Mouse (Mus musculus) inflammation-experienced regulatory T-cells, adult 6 months (primary cell): Measurements from ENCODE around the gene Dhrs13. TPM values are rescaled to one million over a fixed set of nuclear protein-coding genes. Genes with fewer than 3 reads are reported as not detected.
"Not testable (repeated sequence)": the region's sequence is repeated elsewhere in the genome, so short reads cannot be mapped to it uniquely, and the experiment has no call there.

Experiments
- ATAC-seq: one replicate; pipeline ENCODE4 v1.8.0; 2017
- polyA plus RNA-seq, 3 experiments: library from polyadenylated mRNA; unstranded; fragments of 100-300 nt; shearing (Covaris generic); gene quantifications; one replicate each; pipeline ENCODE4 v1.2.1; 2017

The Dhrs13 gene
- polyA plus RNA-seq, result 1 to 10 TPM in 2 of 3 experiments, under 1 TPM in 1; 0.94 to 1.8 (median 1.7) TPM

DNA sequence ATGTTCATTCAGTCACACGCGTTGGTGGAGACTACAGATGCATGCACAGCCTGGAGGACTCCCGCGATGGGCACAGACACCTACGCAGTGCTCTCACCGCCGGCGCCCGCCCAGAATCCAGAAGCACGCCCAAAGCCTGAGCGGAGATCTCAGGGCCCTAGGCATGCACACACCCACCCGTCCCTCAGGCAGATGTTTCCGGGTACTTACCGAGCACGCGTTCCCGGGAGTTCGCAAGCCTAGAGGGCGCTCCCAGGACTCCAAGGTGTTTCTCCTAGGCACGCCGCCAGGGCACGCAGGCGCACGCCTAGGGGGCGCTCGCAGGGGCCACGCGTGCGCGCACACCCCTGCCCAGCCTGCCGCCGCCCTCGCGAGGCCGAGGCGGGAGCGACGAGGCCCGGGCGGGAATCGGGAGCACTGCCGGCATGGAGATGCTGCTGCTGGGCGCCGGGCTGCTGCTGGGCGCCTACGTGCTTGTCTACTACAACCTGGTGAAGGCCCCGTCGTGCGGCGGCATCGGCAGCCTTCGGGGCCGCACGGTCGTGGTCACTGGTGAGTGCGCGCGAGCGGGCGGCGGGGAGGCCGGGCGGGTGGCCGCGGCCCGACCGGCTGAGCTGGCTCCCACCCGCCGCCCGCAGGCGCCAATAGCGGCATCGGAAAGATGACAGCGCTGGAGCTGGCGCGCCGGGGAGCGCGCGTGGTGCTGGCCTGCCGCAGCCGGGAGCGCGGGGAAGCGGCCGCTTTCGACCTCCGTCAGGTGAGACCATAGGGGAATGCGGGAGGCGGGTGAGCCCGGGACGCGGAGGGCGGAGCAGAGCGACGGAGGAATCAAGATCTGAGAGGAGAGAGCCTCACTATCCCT is at the start of gene Dhrs13:
TSS of gene Dhrs13 (plus strand) at position 334 of the 862 bp plus-strand sequence.
- ATAC-seq, result peak; percentile 88

DNA sequence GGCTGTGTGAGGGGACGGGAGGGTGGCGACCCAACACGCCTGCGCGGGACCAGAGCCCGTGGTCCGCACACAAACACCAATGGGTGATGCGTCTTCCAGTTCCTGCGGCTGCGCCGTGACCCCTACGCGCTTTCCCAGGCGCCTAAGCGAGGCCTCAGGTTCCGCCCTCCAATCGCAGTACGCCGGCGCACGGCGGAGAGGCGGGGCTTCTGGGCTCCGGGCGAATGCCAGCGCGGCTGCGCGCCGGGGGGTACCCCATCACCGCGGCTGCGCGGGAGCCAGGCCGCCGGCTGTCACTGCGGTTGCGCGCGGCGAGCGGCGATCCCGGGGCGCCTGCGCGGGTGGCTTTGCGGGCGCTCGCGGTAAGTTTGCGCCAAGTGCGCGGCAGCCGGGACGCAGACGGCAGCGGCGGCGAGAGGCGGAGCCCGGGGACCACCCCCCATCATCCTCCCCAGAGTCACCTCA is 49.6 kb upstream of the Dhrs13 start, which contains the start of gene Phf12:
TSS of gene Phf12 (plus strand) at position 314 of the 465 bp plus-strand sequence.
- peak; percentile 77 for ATAC-seq

DNA sequence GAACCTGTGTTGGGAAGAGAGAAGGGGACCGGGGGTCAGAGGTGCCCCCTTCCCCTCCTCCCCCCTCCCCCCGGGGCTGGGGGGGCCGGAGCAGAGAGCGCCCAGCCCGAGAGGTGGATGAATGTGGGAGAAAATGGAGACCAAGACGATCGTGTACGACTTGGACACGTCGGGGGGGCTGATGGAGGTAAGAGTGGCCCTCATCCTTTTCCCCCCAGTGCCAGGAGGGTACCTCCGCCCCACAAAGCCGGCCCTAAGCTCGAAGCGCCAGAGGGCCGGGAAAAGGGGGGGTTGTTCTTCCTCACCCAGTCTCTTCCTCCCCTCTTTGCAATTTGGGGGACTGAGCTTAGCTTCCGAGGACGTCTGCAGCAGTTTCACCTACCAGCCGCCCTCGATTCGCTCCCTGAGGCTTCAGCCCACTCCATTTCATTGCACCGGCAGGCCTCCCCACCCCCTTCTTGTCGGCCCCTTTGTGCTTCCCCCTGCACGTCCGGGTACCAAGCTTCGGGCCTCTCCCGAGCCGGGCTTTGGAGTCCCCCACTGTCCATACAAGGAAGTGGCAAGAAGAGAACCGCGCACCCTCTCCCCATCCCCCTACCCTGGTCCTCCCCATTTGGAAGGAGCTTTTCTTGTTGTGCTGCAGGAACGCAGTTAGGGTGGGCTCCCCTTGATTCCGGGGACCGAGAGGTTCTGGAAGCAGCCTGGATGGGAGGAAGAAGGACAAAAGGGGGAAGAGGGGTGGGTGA is 48.7 kb upstream of the Dhrs13 start:
- ATAC-seq, result no peak

DNA sequence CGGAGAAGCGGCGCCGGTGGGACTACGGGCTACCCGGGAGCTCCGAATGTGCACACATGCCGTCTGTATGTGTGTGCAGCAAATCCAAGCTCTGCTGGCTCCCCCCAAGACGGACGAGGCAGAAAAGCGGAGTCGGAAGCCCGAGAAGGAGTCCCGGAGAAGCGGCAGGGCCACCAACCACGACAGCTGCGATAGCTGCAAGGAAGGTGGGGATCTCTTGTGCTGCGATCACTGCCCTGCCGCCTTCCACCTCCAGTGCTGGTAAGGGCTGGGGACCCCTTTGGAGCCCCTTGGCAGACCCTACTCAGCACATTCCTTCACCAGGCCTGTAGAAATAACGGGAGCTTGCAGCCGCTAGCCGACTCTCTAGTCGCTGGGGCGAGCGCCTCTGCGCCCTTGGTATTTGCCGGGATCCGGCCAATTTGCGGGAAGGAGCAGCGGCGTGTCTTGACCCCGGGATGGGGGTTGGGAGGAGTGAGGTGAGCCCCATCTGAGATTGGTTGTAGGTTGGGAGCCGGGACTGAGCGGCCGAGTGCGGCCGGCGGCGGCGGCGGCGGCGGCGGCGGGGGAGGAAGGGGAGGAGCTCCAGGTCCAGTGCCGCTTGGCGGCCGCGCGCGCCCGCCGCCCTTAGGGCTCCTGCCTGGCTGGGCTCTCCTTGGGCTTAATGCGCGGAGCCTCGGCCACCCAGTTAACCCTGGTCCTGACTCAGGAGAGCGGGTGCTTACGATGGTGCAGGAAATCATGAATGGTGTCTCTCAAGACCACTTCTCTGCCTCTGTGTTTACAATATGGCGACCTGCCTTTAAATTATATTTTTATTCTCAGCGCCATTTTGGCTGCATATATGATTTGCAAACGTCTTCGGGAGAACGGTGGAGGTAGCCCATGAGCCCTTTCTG is 47.9 kb upstream of the Dhrs13 start:
- no peak for ATAC-seq

DNA sequence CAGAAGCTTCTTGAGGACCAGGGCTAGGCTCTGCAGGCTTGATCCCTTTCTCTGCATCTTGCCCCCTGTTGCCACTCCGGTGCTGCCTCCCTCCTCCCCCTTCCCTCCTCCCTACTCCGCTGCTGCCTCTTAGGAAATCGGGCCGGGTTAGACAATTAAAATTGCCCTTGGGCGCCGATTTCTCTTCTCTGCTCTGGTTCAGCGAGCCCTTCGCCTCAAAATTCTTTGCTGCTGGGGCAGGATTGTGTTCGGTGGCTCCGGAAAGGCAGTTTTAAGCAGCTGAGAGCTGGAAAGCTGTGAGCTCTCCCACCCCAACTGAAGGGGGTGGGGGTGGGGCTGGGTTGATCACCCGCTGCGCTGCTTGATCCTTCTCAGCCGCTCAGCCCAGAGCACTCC is 47.2 kb upstream of the Dhrs13 start:
- ATAC-seq, result no peak

DNA sequence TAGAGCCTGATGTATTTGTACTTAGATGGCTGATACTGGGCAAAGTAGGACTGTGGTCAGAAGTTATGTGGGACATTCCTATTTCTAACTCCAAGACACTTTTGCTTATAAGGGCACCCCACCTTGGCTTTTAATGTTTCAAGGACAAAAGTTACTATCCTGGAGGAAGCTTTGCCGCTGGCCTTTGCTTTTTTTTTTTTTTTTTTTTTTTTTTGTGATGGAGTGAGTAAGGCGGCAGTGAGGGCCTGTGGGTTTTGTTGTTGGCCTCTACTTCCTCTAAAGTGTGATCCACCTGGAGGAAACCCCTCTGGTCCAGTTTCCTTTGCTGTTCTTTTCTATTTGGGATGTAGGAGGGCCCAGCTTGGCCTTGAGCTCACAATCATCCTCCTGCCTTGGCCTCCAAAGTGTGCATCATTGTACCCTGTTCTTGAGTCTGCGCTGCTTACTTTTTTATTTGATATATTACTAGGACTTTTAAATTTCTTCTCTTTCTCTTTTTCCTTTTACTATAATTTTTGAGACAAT is 46.5 kb upstream of the Dhrs13 start:
- no peak for ATAC-seq

DNA sequence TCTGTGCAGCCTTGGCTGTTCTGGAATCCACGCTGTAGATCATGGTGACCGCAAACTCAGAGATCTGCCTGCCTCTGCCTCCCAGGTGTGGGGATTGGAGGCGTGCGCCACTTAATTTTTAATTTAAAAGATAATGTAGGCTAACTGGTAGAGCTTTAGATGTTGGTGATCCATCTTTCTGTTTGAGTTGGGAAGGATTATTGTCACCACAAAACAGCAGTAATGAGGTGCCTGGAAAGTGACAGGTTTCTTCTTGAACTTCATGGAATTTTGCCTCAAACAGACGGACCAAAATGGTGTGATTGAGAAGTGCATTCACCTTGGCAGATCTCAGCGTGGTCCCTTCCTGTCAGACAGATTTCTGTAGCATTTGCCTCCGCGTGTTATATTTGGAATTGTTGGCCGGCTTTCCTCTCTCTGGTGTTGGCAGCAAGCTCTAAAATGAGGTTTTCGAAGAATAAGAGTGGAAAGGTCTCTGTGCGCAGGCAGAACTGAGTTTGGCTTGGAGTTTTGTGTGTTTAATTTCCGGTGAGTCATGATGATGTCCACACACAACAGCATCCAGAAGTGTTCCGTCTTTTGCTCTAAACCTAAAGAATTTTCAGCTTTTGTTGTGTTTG is 42.9 kb upstream of the Dhrs13 start:
- ATAC-seq, result no peak

DNA sequence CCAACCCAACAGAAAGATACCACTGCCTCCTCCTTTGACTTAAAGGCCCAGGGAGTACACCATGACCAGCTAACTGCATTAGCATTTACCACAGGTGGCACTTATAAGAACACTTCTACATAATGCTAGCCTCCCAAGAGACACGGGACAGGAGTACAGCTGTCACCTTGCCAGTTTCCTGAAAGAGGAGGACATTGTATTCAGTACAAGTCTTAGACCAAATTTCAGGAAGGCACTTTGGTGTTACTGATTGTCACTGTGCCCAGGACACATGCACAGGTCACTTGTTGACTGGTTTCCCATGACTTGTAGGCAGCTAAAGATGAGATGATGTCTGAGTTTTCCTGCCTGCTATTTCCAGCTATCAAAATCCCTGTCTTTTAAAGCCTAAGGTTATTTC is 36.5 kb upstream of the Dhrs13 start:
- ATAC-seq, result no peak

DNA sequence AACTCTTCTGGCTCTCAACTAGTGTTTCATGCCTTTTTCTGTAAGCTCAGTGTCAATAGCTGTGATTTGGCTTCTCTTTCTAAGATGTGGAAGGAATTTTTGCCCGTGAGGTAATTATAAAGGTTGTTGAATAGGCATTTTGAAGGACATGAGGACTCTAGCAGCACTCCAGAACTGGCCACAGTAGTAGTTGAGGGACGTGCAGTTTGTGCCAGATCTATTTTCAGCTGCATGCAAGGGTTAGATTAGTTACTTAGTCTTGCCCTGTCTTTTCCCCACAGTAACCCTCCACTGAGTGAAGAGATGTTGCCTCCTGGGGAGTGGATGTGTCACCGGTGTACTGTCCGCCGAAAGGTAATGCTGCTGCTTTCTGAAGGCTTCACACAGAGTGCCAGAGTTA is 25.6 kb upstream of the Dhrs13 start:
- ATAC-seq, result no peak

DNA sequence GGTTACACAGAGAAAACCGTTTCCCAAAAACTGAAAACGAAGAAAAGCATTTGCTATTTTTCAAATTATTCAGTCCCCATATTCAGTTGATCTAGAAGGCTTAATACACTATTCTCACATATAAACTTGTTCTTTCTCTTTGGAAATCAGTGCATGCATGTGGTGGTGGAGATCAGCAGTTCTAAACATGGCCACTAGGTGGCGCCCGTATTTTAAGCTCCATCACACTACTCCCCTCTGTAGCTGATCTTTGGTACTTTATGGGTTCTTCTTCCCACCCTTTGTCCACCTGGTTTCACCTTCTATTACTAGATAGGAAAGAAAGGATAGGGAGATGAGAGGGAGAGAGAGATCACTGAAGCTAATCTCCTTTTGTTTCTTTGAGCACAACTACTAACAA is 12.4 kb upstream of the Dhrs13 start:
- ATAC-seq, result peak; percentile 46

DNA sequence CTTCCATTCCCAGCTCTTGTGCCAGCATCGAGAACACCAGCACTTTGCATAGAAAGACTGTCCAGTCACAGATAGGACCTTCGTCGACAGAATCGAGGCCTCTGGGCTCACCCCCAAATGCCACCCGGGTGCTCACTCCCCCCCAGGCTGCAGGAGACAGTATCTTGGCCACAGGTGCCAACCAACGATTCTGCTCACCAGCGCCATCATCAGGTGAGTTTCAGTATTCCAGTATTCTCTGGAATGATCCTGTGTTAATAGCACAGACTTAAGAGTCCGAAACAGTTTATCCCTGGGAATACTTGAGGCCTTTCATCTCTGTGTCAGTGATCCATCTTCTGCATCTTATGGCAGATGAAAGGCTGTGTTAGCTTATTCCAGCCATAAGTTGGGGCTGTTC is 8.5 kb upstream of the Dhrs13 start:
- no peak for ATAC-seq

DNA sequence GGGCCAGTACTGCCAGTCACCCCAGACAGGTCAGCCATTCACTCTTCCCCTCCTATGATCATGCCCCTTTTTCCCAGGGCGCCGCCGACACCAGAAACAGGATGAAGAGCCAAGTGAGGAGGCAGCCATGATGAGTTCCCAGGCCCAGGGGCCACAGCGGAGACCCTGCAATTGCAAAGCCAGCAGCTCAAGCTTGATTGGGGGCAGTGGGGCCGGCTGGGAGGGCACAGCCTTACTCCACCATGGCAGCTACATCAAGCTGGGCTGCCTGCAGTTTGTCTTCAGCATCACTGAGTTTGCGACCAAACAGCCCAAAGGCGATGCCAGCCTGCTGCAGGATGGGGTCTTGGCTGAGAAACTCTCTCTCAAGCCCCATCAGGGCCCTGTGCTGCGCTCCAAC is 2.8 kb upstream of the Dhrs13 start:
- no peak for ATAC-seq

DNA sequence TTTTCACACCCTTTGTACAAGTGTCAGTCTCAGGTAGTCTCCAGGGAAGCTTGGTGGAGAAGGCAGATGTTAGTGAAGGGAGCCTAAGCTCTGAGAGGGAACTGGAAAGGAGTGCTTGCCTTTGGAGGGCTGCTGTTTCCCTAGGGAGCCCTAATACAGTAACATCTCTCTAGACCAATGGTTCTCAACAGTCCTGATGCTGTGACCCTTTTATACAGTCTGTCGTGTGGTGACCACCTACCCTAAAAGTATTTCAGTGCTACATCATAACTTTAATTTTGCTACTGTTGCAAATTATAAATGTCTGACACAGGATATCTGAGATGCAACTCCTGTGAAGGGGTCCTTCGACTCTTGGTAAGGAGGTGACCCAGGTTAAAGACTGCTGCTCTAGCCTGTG is 1.5 kb upstream of the Dhrs13 start:
- no peak for ATAC-seq

DNA sequence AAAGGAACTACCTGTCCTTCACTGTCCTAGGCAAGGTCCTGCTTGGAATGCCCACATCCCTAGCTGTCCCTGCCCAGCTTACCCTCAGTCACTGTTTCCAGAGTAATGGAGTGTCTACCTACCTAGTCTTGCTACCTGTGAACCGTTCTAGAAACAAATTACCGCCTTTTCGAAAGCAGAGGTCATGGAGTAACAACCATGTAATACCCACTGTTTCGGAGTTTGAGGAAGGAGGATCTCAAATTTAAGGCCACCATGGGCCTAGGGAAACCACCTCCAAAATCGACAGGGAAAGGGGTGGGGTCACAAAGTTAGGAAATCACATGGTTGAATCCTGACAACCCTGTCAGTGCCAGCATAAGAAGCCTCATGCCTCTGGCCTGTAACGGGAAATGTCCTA is 691 bp upstream of the Dhrs13 start:
- ATAC-seq, result no peak

DNA sequence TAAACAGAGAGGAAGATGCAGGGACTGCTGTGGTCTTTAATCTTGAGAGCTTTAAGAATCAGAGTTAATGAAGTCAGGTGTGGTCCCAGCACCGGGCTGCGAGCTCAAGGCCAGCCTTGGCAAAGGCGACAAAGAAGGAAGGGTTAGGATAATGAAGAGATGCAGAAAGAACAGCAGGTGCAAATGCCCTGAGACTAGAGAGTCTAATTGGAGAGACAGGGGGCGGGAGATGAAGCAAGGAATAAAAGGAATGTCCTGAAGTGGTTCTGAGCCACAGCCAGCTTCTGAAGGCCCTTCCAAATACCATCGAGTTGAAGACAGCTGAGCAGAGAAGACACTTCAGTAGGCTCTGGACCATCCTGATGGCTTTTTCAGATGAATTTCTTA is 722 bp downstream of the Dhrs13 start:
- no peak for ATAC-seq

DNA sequence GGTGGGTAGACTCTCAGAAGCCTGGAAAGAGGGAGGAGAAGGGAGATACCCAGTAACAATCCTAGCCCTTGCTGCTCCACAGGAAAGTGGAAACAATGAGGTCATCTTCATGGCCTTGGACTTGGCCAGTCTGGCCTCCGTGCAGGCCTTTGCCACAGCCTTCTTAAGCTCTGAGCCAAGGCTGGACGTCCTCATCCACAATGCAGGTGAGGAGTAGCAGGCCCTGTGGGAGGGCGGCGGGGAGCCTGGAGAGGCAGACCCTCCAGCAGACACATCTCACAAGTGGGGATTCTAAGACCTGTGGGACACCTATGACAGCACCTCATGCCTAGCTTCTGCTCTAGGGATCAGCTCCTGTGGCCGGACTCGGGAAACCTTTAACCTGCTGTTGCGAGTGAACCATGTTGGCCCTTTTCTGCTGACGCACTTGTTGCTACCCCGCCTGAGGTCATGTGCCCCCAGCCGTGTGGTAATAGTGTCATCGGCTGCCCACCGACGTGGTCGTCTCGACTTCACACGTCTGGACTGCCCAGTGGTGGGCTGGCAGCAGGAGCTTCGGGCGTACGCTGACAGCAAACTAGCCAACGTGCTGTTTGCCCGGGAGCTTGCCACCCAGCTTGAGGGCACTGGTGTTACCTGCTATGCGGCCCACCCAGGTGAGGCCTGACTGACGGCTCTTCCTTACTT is 2.0 kb downstream of the Dhrs13 start:
- no peak for ATAC-seq

DNA sequence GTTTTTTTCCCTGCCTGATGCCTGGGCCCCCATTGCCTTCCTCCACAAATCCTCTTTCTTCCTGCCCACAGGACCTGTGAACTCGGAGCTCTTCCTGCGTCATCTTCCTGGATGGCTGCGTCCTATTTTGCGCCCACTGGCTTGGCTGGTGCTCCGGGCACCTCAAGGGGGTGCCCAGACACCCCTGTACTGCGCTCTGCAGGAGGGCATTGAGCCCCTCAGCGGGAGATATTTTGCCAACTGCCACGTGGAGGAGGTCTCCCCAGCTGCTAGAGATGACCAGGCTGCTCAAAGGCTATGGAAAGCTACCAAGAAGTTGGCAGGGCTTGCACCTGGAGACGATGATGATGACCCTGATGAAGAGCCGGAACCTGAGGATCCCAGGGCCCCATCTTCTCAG is 4.7 kb downstream of the Dhrs13 start:
- no peak for ATAC-seq

DNA sequence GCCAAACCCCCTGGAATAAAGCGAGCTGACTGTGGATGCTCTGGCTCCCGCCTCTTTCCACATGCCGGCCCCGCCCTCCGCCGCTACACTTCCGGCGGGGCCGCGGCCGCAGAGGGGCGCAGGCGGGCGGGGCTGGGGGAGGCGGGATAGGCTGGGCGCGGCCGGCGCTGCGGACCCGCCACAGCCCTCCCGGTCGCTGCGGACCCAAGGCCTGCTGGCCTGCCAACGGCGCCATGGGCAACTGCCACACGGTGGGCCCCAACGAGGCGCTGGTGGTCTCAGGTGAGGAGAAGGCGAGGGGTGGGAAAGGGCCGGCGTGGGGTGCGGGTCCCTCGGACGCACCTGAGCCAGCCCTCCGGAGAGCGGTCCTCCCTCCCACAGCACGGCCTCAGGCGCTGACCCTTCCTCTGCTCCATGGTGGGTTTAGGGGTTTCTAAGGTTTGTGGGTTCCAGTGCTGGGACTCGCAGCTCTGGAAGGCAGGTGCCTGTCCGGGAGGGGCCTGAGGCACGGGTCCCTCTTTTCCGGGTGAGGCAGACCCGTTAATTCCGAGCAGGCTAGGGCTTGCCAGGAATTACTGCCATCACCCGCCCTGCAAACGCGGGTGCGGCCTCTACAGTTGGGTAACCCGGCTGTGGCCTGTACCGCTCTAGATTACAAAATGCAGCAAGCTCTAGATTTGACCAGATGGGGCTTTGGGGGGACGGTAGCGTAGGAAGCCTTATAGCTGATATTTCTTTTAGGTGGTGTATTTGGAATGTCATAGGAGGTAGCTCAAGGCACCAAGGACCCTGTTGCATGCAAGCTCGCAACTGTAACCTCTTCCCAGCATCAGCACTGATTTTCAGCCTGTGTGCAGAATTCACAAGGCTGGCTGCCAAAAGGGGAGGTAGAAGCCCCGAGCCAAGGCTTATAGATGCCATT is 6.0 kb downstream of the Dhrs13 start, which contains the start of gene Flot2:
TSS of gene Flot2 (plus strand) at position 101 of the 922 bp plus-strand sequence.
- peak; percentile 82 for ATAC-seq

DNA sequence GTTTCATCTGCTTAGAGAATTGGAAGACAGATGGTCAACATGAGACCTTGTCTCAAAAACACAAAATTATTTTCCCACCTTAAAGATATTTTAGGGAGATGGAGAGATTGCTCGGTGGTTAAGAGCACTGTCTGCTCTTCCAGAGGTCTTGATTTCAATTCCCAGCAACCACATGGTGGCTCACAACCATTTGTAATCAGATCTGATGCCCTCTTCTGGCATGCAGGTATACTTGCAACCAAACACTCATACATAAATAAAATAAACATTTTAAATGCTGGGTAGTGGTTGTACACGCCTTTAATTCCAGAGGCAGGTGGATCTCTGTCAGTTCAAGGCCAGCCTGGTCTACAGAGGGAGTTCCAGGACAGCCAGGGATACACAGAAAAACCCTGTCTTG is 8.8 kb downstream of the Dhrs13 start:
- no peak for ATAC-seq

DNA sequence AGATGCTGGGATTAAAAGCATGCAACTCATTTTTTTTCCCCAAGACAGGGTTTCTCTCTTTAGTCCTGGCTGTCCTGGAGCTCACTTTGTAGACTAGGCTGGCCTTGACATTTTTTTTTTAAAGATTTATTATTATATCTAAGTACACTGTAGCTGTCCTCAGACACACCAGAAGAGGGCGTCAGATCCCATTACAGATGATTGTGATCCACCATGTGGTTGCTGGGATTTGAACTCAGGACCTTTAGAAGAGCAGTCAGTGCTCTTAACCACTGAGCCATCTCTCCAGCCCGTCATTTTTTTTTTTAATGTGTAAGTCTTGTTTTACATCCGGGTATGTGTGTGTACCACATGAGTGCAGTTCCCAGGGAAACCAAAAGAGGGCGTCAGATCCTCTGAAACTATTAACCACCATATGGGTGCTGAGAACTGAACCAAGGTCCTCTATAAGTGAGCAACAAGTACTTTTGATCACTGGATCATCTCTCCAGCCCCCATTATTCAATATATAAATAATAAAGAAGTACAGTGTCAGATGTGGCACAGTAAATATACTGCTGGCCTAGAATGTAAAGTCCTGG is 10.3 kb downstream of the Dhrs13 start:
- ATAC-seq, result not testable (repeated sequence)
